Comparison of ENCODE assay signal across 8 mouse cellular contexts in genomic region chr5:103774703-103775333, GRCm38 (mm10).
DNase-seq lines count a peak whose midpoint lies in the region; ATAC-seq and TF ChIP-seq lines count a peak whose summit lies in the region.
"Had no signal": no experiment of that assay in that cellular context is flagged by ENCODE, and none has a peak within 500 bp of the region (broad histone marks: within the 10 kb centered on the region; RNA-seq: fewer than 3 reads in every experiment).

No protein-coding gene starts in this region.

- no peak overlapping the region for H3K4me3 ChIP-seq in kidney, adult 2 months (ENCODE audit: insufficient read depth, low read depth, low read length)
- no peak overlapping the region for H3K4me3 ChIP-seq in C2C12 (ENCODE audit: insufficient read depth, poor library complexity, severe bottlenecking)
- H3K4me3 ChIP-seq in heart, postnatal 0 days (ENCODE audit: low read depth, low read length): no peak overlapping the region
- H3K4me3 ChIP-seq in cerebellum, adult 2 months (replicated peaks; ENCODE audit: insufficient read depth, low read depth, low read length): no peak overlapping the region

- H3K4me1 ChIP-seq in kidney, adult 2 months (ENCODE audit: control insufficient read depth, insufficient read depth, low read length): peaks cover 86% of the 10 kb centered on the region
- peaks cover 80% of the 10 kb centered on the region for H3K4me1 ChIP-seq in heart, postnatal 0 days (ENCODE audit: control insufficient read depth, insufficient read depth)
- peaks cover 6% of the 10 kb centered on the region; the same call in 1 of the 2 replicates for H3K4me1 ChIP-seq in cerebellum, adult 2 months (ENCODE audit: control insufficient read depth, insufficient read depth, low read length)

- H3K79me3 ChIP-seq in C2C12 (ENCODE audit: low read depth): peaks cover 64% of the 10 kb centered on the region

- ATAC-seq in heart, postnatal 0 days (ENCODE audit: insufficient read depth, low read depth): peak; percentile 9; the same call in 1 of the 2 replicates

- peaks cover 86% of the 10 kb centered on the region for H3K79me2 ChIP-seq in C2C12 (ENCODE audit: control insufficient read depth, insufficient read depth)

- TF ChIP-seq EP300 in heart, postnatal 0 days (IDR thresholded peaks at IDR 0.05; ENCODE audit: low read depth): no peak

- H3K27me3 ChIP-seq in kidney, adult 2 months (replicated peaks; ENCODE audit: control insufficient read depth, insufficient read depth, low read length): no peaks in the 10 kb centered on the region
- no peaks in the 10 kb centered on the region for H3K27me3 ChIP-seq in C2C12 (ENCODE audit: control insufficient read depth, insufficient read depth, insufficient read length)
- H3K27me3 ChIP-seq in heart, postnatal 0 days (ENCODE audit: control insufficient read depth, insufficient read depth, low read length): no peaks in the 10 kb centered on the region
- no peaks in the 10 kb centered on the region for H3K27me3 ChIP-seq in cerebellum, adult 2 months (ENCODE audit: control insufficient read depth, insufficient read depth, low read length)

- H3K36me3 ChIP-seq in kidney, adult 2 months (ENCODE audit: control insufficient read depth, insufficient read depth, low read length): no peaks in the 10 kb centered on the region
- H3K36me3 ChIP-seq in C2C12 (ENCODE audit: control insufficient read depth, insufficient read depth): no peaks in the 10 kb centered on the region
- H3K36me3 ChIP-seq in heart, postnatal 0 days (replicated peaks; ENCODE audit: control insufficient read depth, insufficient read depth, low read length): no peaks in the 10 kb centered on the region

- H3K4me2 ChIP-seq in heart, postnatal 0 days (ENCODE audit: low read depth, low read length): peak overlapping the region; percentile 11; the same call in 1 of the 2 replicates

- peak overlapping the region; percentile 69 for H3ac ChIP-seq in C2C12 (ENCODE audit: control insufficient read depth, insufficient read length, low read depth)

- peak overlapping the region; percentile 36; the same call in 1 of the 2 replicates for H3K9ac ChIP-seq in heart, postnatal 0 days (replicated peaks; ENCODE audit: low read depth, low read length)

- no peak for TF ChIP-seq CTCF in kidney, adult 2 months (conservative IDR thresholded peaks at IDR 0.05; ENCODE audit: insufficient read depth, insufficient read length, low read depth, low read length)
- TF ChIP-seq CTCF in C2C12 (IDR thresholded peaks at IDR 0.05; ENCODE audit: control insufficient read depth, insufficient read depth, insufficient read length): no peak
- TF ChIP-seq CTCF in heart, postnatal 0 days (IDR thresholded peaks at IDR 0.05; ENCODE audit: low read depth): no peak
- no peak for TF ChIP-seq CTCF in cerebellum, adult 2 months (IDR thresholded peaks at IDR 0.05; ENCODE audit: borderline replicate concordance, insufficient read depth, low read depth, low read length)

- H3K27ac ChIP-seq in kidney, adult 2 months (ENCODE audit: insufficient read depth, low read depth, low read length): peak overlapping the region; percentile 81
- H3K27ac ChIP-seq in heart, postnatal 0 days (ENCODE audit: low read depth): peak overlapping the region; percentile 88
- no peak overlapping the region for H3K27ac ChIP-seq in cerebellum, adult 2 months (ENCODE audit: insufficient read depth, low read length)

- no peak for DNase-seq in kidney, adult 2 months
- no peak for DNase-seq in kidney, postnatal 36 days
- peak; percentile 85 for DNase-seq in Muller cell, postnatal 12 days (ENCODE audit: inconsistent ontology term)
- no peak for DNase-seq in heart, postnatal 0 days (ENCODE audit: low spot score)
- DNase-seq in cerebellum, adult 2 months: no peak
- DNase-seq in layer of hippocampus, postnatal 36 days: no peak
- DNase-seq: lung, adult 2 months had no signal

- no peaks in the 10 kb centered on the region for H3K9me3 ChIP-seq in heart, postnatal 0 days (replicated peaks; ENCODE audit: control insufficient read depth, low read length)

- 36% methylated on average over 11 of the region's 11 CpGs for WGBS in kidney, adult 2 months
- 27% methylated on average over 11 of the region's 11 CpGs for WGBS in heart, postnatal 0 days
- WGBS in cerebellum, adult 2 months: 82% methylated on average over 11 of the region's 11 CpGs

- no peak for TF ChIP-seq POLR2A in kidney, adult 2 months (IDR thresholded peaks at IDR 0.05; ENCODE audit: low read depth, low read length)
- no peak for TF ChIP-seq POLR2A in cerebellum, adult 2 months (IDR thresholded peaks at IDR 0.05; ENCODE audit: borderline replicate concordance, insufficient read depth, low read length)

TF ChIP-seq in C2C12, 6 proteins besides CTCF, POLR2A, EP300 and RAD21:
- TF ChIP-seq MYOG (IDR thresholded peaks at IDR 0.05; ENCODE audit: control insufficient read depth, extremely low read depth, insufficient read length) (no peak), FOSL1 (IDR thresholded peaks at IDR 0.05; ENCODE audit: insufficient read depth, low read length, poor library complexity, severe bottlenecking) (peak; percentile 84), MAX (IDR thresholded peaks at IDR 0.05) (peak; percentile 96), MYOD1 (IDR thresholded peaks at IDR 0.05; ENCODE audit: control insufficient read depth, insufficient read length, low read depth) (peak; percentile 1)
TF ChIP-seq in C2C12: peak in this region for 3.
